Mouse (Mus musculus) CH12.LX (cell line): ENCODE results near the gene Zmynd8. TPM values are rescaled to one million over a fixed set of nuclear protein-coding genes. Genes with fewer than 3 reads are reported as not detected.

Experiments
- DNase-seq: peaks from one replicate; pipeline ENCODE4 v3.0.0-alpha.2; 2013; ENCODE audit errors: extremely low read depth
- H3K27ac ChIP-seq: 2 replicates; pipeline ENCODE4 v1.5.1; 2012; ENCODE audit warnings: low read depth, mild to moderate bottlenecking, control low read depth, moderate library complexity; ENCODE audit not compliant: insufficient read depth
- H3K27me3 ChIP-seq: replicated peaks from 2 replicates; pipeline ENCODE3; 2012; ENCODE audit warnings: inconsistent platforms
- H3K36me3 ChIP-seq, 2 experiments: replicated peaks in 1 of 2; 2 replicates each; pipeline versions ENCODE3 to v1.6.1; 2012; ENCODE audit warnings: inconsistent platforms in 1 of 2, low read length in 1 of 2, mild to moderate bottlenecking in 1 of 2, mixed read lengths in 1 of 2, moderate library complexity in 1 of 2; ENCODE audit not compliant: control insufficient read depth in 1 of 2, insufficient read depth in 1 of 2
- H3K4me1 ChIP-seq, 2 experiments: 2 replicates each; pipeline ENCODE4 v1.6.1; 2012; ENCODE audit warnings: inconsistent platforms in 1 of 2, moderate library complexity in 1 of 2; ENCODE audit not compliant: insufficient read depth in 2 of 2, control insufficient read depth in 1 of 2
- H3K4me2 ChIP-seq: 2 replicates; pipeline ENCODE4 v1.6.1; 2012; ENCODE audit warnings: low read depth, mild to moderate bottlenecking, control low read depth; ENCODE audit not compliant: poor library complexity, insufficient read depth, severe bottlenecking
- H3K4me3 ChIP-seq, 3 experiments: fragments of 150-350 bp in 1 of 3; sonication (generic) in 1 of 3; replicated peaks in 1 of 3; 2 replicates each; pipeline versions ENCODE3 to v1.5.1; 2011 to 2012; ENCODE audit warnings: low read depth in 2 of 3, low read length in 2 of 3, mild to moderate bottlenecking in 2 of 3, moderate library complexity in 2 of 3, control low read depth in 1 of 3, improper control_type of control experiment in 1 of 3, inconsistent platforms in 1 of 3, mixed read lengths in 1 of 3; ENCODE audit not compliant: poor library complexity in 1 of 3
- H3K79me2 ChIP-seq: replicated peaks from 2 replicates; pipeline ENCODE4 v1.6.1; 2012; ENCODE audit warnings: mild to moderate bottlenecking, moderate library complexity; ENCODE audit not compliant: control insufficient read depth, poor library complexity, insufficient read depth, severe bottlenecking; ENCODE audit errors: extremely low read depth
- H3K9ac ChIP-seq: 2 replicates; pipeline ENCODE4 v1.6.1; 2012; ENCODE audit warnings: low read depth, mild to moderate bottlenecking, control low read depth, moderate library complexity; ENCODE audit not compliant: insufficient read depth
- H3K9me3 ChIP-seq: replicated peaks from 2 replicates; pipeline ENCODE3; 2012; ENCODE audit warnings: low read length, inconsistent platforms, mixed read lengths
- CHD2 ChIP-seq: IDR thresholded peaks from 2 replicates; pipeline ENCODE4 v1.6.1; 2011; ENCODE audit warnings: low read length, improper control_type of control experiment
- CTCF ChIP-seq, 2 experiments: IDR thresholded peaks in 1 of 2; conservative IDR thresholded peaks in 1 of 2; 2 replicates each; pipeline ENCODE4 v1.5.1; 2011 to 2012; ENCODE audit warnings: low read depth in 2 of 2, low read length in 2 of 2, improper control_type of control experiment in 1 of 2, inconsistent platforms in 1 of 2, mild to moderate bottlenecking in 1 of 2, moderate library complexity in 1 of 2
- E2F4 ChIP-seq: IDR thresholded peaks from 2 replicates; pipeline ENCODE4 v1.6.1; 2011; ENCODE audit warnings: low read depth, low read length, improper control_type of control experiment; ENCODE audit not compliant: insufficient replicate concordance
- ELF1 ChIP-seq: IDR thresholded peaks from 2 replicates; pipeline ENCODE4 v1.6.1; 2014; ENCODE audit warnings: low read depth, mild to moderate bottlenecking, inconsistent platforms, low read length, improper control_type of control experiment
- EP300 ChIP-seq: IDR thresholded peaks from 2 replicates; pipeline ENCODE4 v1.6.1; 2011; ENCODE audit warnings: low read length, improper control_type of control experiment
- ETS1 ChIP-seq: conservative IDR thresholded peaks from 2 replicates; pipeline ENCODE4 v1.6.1; 2012; ENCODE audit warnings: low read depth, mild to moderate bottlenecking, inconsistent platforms, low read length, improper control_type of control experiment, moderate library complexity
- GABPA ChIP-seq: IDR thresholded peaks from 2 replicates; pipeline ENCODE4 v1.6.1; 2012; ENCODE audit warnings: low read depth, low read length, improper control_type of control experiment, inconsistent platforms; ENCODE audit not compliant: insufficient replicate concordance
- HCFC1 ChIP-seq: IDR thresholded peaks from 2 replicates; pipeline ENCODE4 v1.6.1; 2012; ENCODE audit warnings: low read depth, mild to moderate bottlenecking, inconsistent platforms, low read length, improper control_type of control experiment
- IRF4 ChIP-seq: IDR thresholded peaks from 2 replicates; pipeline ENCODE4 v1.6.1; 2014; ENCODE audit warnings: low read depth, mild to moderate bottlenecking, inconsistent platforms, low read length, improper control_type of control experiment
- JUN ChIP-seq: IDR thresholded peaks from 2 replicates; pipeline ENCODE4 v1.6.1; 2011; ENCODE audit warnings: low read depth, mild to moderate bottlenecking, low read length, improper control_type of control experiment, moderate library complexity; ENCODE audit not compliant: insufficient read depth
- JUND ChIP-seq: conservative IDR thresholded peaks from 2 replicates; pipeline ENCODE4 v1.6.1; 2011; ENCODE audit warnings: low read depth, low read length, improper control_type of control experiment
- KAT2A ChIP-seq: IDR thresholded peaks from 2 replicates; pipeline ENCODE4 v1.6.1; 2012; ENCODE audit warnings: low read length, improper control_type of control experiment, inconsistent platforms; ENCODE audit not compliant: insufficient replicate concordance
- MEF2A ChIP-seq: IDR thresholded peaks from 2 replicates; pipeline ENCODE4 v1.6.1; 2014; ENCODE audit warnings: low read depth, mild to moderate bottlenecking, inconsistent platforms, low read length, improper control_type of control experiment, borderline replicate concordance
- MYC ChIP-seq: IDR thresholded peaks from 2 replicates; pipeline ENCODE4 v1.6.1; 2011; ENCODE audit warnings: low read depth, mild to moderate bottlenecking, improper control_type of control experiment, low read length
- NRF1 ChIP-seq: IDR thresholded peaks from 2 replicates; pipeline ENCODE4 v1.6.1; 2014; ENCODE audit warnings: low read depth, mild to moderate bottlenecking, inconsistent platforms, low read length, improper control_type of control experiment, moderate library complexity
- PAX5 ChIP-seq: IDR thresholded peaks from 2 replicates; pipeline ENCODE4 v1.6.1; 2012; ENCODE audit warnings: low read length, inconsistent platforms, mixed read lengths
- POLR2A ChIP-seq: IDR thresholded peaks from 2 replicates; pipeline ENCODE4 v1.6.1; 2011; ENCODE audit warnings: low read depth, mild to moderate bottlenecking, improper control_type of control experiment, low read length
- RAD21 ChIP-seq: IDR thresholded peaks from 2 replicates; pipeline ENCODE4 v1.6.1; 2011; ENCODE audit warnings: low read depth, mild to moderate bottlenecking, low read length, improper control_type of control experiment, moderate library complexity
- RCOR1 ChIP-seq: conservative IDR thresholded peaks from 2 replicates; pipeline ENCODE4 v1.6.1; 2012; ENCODE audit warnings: low read depth, mild to moderate bottlenecking, inconsistent platforms, low read length, improper control_type of control experiment
- SMC3 ChIP-seq: IDR thresholded peaks from 2 replicates; pipeline ENCODE4 v1.6.1; 2011; ENCODE audit warnings: low read depth, low read length, improper control_type of control experiment
- UBTF ChIP-seq: IDR thresholded peaks from 2 replicates; pipeline ENCODE4 v1.6.1; 2012; ENCODE audit warnings: low read depth, mild to moderate bottlenecking, inconsistent platforms, low read length, improper control_type of control experiment, moderate library complexity
- USF1 ChIP-seq: IDR thresholded peaks from 2 replicates; pipeline ENCODE4 v1.6.1; 2014; ENCODE audit warnings: low read depth, mild to moderate bottlenecking, inconsistent platforms, low read length, improper control_type of control experiment
- ZKSCAN1 ChIP-seq: IDR thresholded peaks from 2 replicates; pipeline ENCODE4 v1.6.1; 2012; ENCODE audit warnings: low read depth, inconsistent platforms, low read length, improper control_type of control experiment, borderline replicate concordance
- ZMIZ1 ChIP-seq: IDR thresholded peaks from 2 replicates; pipeline ENCODE4 v1.6.1; 2012; ENCODE audit warnings: low read depth, mild to moderate bottlenecking, inconsistent platforms, low read length, improper control_type of control experiment
- ZNF384 ChIP-seq: IDR thresholded peaks from 2 replicates; pipeline ENCODE4 v1.6.1; 2012; ENCODE audit warnings: low read depth, low read length, improper control_type of control experiment, inconsistent platforms
- dilution Hi-C: fragments of 300-500 bp; cut with MboI; formaldehyde crosslinking; loops from 2 replicates; pipeline ENCODE4 v1.14.3; 2020; ENCODE audit warnings: low sequenced_read_pairs; ENCODE audit not compliant: extremely low pct_unique_long_range_greater_than_20kb, extremely low pct_ligation_motif_present
- in situ Hi-C: fragments of 300-500 bp; cut with MboI; formaldehyde crosslinking; loops from 3 replicates; pipeline ENCODE4 v1.14.3; 2019; ENCODE audit warnings: low sequenced_read_pairs, low pct_ligation_motif_present, low pct_unique_long_range_greater_than_20kb, mixed read lengths
- polyA plus RNA-seq: library from polyadenylated mRNA; unstranded; fragments of >175 nt; gene quantifications from 2 replicates; pipeline ENCODE4 v1.2.1, GENCODE M21; 2012; ENCODE audit warnings: low read depth; ENCODE audit not compliant: insufficient read length
- total RNA-seq, 2 experiments: library from RNA; depleted of rRNA; stranded (reverse); fragments of 300-350 nt in 1 of 2; fragments of >200 nt in 1 of 2; gene quantifications; 2 replicates each; pipeline ENCODE4 v1.2.3; 2012 to 2014

The Zmynd8 gene
- total and polyA plus RNA-seq, 3 experiments, result 33.6 to 84.5 (median 35.1) TPM

- in situ Hi-C loops (loop anchor here (10.0 kb wide), 1 partner anchor 235 kb away; no protein-coding TSS in a partner anchor), dilution Hi-C loops (no loop called here)
- no peak overlapping the region for H3K4me2 ChIP-seq
- DNase-seq, result no peak
- no peaks in the 10 kb centered on the region for H3K79me2 ChIP-seq
- H3K9me3 ChIP-seq, result no peaks in the 10 kb centered on the region
- H3K4me1 ChIP-seq, result no peaks in the 10 kb centered on the region
- H3K36me3 ChIP-seq, result no peaks in the 10 kb centered on the region
- no peak overlapping the region for H3K4me3 ChIP-seq
- no peak overlapping the region for H3K9ac ChIP-seq
- no peak for TF ChIP-seq ZKSCAN1
- TF ChIP-seq UBTF, result no peak
- no peak for TF ChIP-seq MYC
- TF ChIP-seq CTCF (conservative IDR thresholded peaks at IDR 0.05 in 1 of 2, IDR thresholded peaks at IDR 0.05 in 1 of 2; ENCODE audit: low read depth in 2 of 2, low read length in 2 of 2), result no peak
- no peak for TF ChIP-seq RCOR1
- no peak for TF ChIP-seq PAX5
- TF ChIP-seq E2F4, result no peak
- TF ChIP-seq HCFC1, result no peak
- TF ChIP-seq ELF1, result no peak
- no peak for TF ChIP-seq ZNF384
- TF ChIP-seq CHD2, result no peak
- TF ChIP-seq IRF4, result no peak
- no peak for TF ChIP-seq POLR2A
- no peak overlapping the region for H3K27ac ChIP-seq
- peaks cover 22% of the 10 kb centered on the region for H3K27me3 ChIP-seq
Observed at GRCm38 (mm10) chr2:165759421-165759985, 139.3 kb downstream of the Zmynd8 start.

- Histone ChIP-seq H3K27ac (no peak overlapping the region), H3K9me3 (no peaks in the 10 kb centered on the region), H3K4me1 (no peaks in the 10 kb centered on the region), H3K79me2 (no peaks in the 10 kb centered on the region), H3K4me2 (no peak overlapping the region), H3K4me3 (no peak overlapping the region), H3K36me3 (no peaks in the 10 kb centered on the region), H3K9ac (no peak overlapping the region), H3K27me3 (peaks cover 19% of the 10 kb centered on the region)
- no peak for TF ChIP-seq MYC
- no peak for TF ChIP-seq RAD21
- TF ChIP-seq SMC3, result no peak
- no peak for TF ChIP-seq ZMIZ1
- TF ChIP-seq JUND, result no peak
- TF ChIP-seq ZKSCAN1, result no peak
- TF ChIP-seq POLR2A, result no peak
- TF ChIP-seq MEF2A, result no peak
- no peak for TF ChIP-seq KAT2A
- TF ChIP-seq EP300, result no peak
- TF ChIP-seq PAX5, result no peak
- no peak for TF ChIP-seq ETS1
- TF ChIP-seq RCOR1, result no peak
- no peak for TF ChIP-seq GABPA
- no peak for TF ChIP-seq USF1
- no peak for TF ChIP-seq ZNF384
- no peak for TF ChIP-seq UBTF
- TF ChIP-seq ELF1, result no peak
- TF ChIP-seq JUN, result no peak
- no peak for TF ChIP-seq NRF1
- in situ Hi-C loops (loop anchor here (10.0 kb wide), 1 partner anchor 234 kb away; no protein-coding TSS in a partner anchor), dilution Hi-C loops (no loop called here)
- no peak for DNase-seq
Observed at GRCm38 (mm10) chr2:165758534-165758933, 140.3 kb downstream of the Zmynd8 start.
